Mouse (Mus musculus) MEL (cell line): Measurements from ENCODE around the gene Fxyd7. TPM values are rescaled to one million over a fixed set of nuclear protein-coding genes. Genes with fewer than 3 reads are reported as not detected.

ENCODE experiments used
- DNase-seq: peaks from one replicate; pipeline ENCODE4 v3.0.0; 2011; ENCODE audit warnings: low read depth, low spot score
- H3K27ac ChIP-seq: 2 replicates; pipeline ENCODE4 v1.5.1; 2012; ENCODE audit warnings: low read depth, mild to moderate bottlenecking, control low read depth, low read length, moderate library complexity; ENCODE audit not compliant: control insufficient read depth
- H3K27me3 ChIP-seq, 2 experiments: fragments of 150-350 bp in 1 of 2; sonication (generic) in 1 of 2; 2 replicates each; pipeline ENCODE4 v1.6.1; 2012; ENCODE audit warnings: low read length in 2 of 2, mild to moderate bottlenecking in 2 of 2, improper control_type of control experiment in 1 of 2, moderate library complexity in 1 of 2; ENCODE audit not compliant: insufficient read depth in 2 of 2, control insufficient read depth in 1 of 2
- H3K36me3 ChIP-seq, 2 experiments: 2 replicates each; pipeline ENCODE4 v1.6.1; 2012 to 2014; ENCODE audit warnings: low read length in 2 of 2, improper control_type of control experiment in 1 of 2, inconsistent platforms in 1 of 2, mild to moderate bottlenecking in 1 of 2; ENCODE audit not compliant: insufficient read depth in 2 of 2, control insufficient read depth in 1 of 2
- H3K4me1 ChIP-seq, 2 experiments: fragments of 150-350 bp in 1 of 2; sonication (generic) in 1 of 2; 2 replicates each; pipeline ENCODE4 v1.6.1; 2012; ENCODE audit warnings: low read length in 2 of 2, improper control_type of control experiment in 1 of 2, mild to moderate bottlenecking in 1 of 2; ENCODE audit not compliant: insufficient read depth in 2 of 2, control insufficient read depth in 1 of 2
- H3K4me3 ChIP-seq, 2 experiments: fragments of 150-350 bp in 1 of 2; sonication (generic) in 1 of 2; 2 replicates each; pipeline ENCODE4 v1.5.1; 2012; ENCODE audit warnings: low read depth in 2 of 2, low read length in 2 of 2, mild to moderate bottlenecking in 2 of 2, moderate library complexity in 2 of 2, control low read depth in 1 of 2, improper control_type of control experiment in 1 of 2; ENCODE audit not compliant: control insufficient read depth in 1 of 2, insufficient read depth in 1 of 2
- H3K79me2 ChIP-seq: 2 replicates; pipeline ENCODE4 v1.6.1; 2012; ENCODE audit warnings: mild to moderate bottlenecking, low read length, moderate library complexity; ENCODE audit not compliant: control insufficient read depth, poor library complexity, insufficient read depth
- H3K9ac ChIP-seq: 2 replicates; pipeline ENCODE4 v1.6.1; 2012; ENCODE audit warnings: low read depth, mild to moderate bottlenecking, control low read depth, low read length, moderate library complexity; ENCODE audit not compliant: control insufficient read depth, poor library complexity, severe bottlenecking
- H3K9me3 ChIP-seq: fragments of 150-350 bp; sonication (generic); replicated peaks from 2 replicates; pipeline ENCODE4 v1.6.1; 2012; ENCODE audit warnings: mild to moderate bottlenecking, low read length, improper control_type of control experiment, moderate library complexity; ENCODE audit not compliant: insufficient read depth
- E2F4 ChIP-seq: IDR thresholded peaks from 2 replicates; pipeline ENCODE4 v1.6.1; 2011; ENCODE audit warnings: low read depth, low read length, improper control_type of control experiment, borderline replicate concordance
- ELF1 ChIP-seq: IDR thresholded peaks from 2 replicates; pipeline ENCODE4 v1.6.1; 2014; ENCODE audit warnings: low read depth, mild to moderate bottlenecking, inconsistent platforms, low read length, improper control_type of control experiment, moderate library complexity
- EP300 ChIP-seq, 2 experiments: IDR thresholded peaks; 2 replicates each; pipeline ENCODE4 v1.6.1; 2011; ENCODE audit warnings: improper control_type of control experiment in 2 of 2, low read length in 2 of 2, low read depth in 1 of 2, mild to moderate bottlenecking in 1 of 2
- GATA1 ChIP-seq: IDR thresholded peaks from 2 replicates; pipeline ENCODE4 v1.6.1; 2011; ENCODE audit warnings: low read depth, low read length, improper control_type of control experiment
- KAT2A ChIP-seq: conservative IDR thresholded peaks from 2 replicates; pipeline ENCODE4 v1.6.1; 2012; ENCODE audit warnings: low read depth, low read length, improper control_type of control experiment, inconsistent platforms
- MAFK ChIP-seq: IDR thresholded peaks from 2 replicates; pipeline ENCODE4 v1.6.1; 2011; ENCODE audit warnings: low read depth, mild to moderate bottlenecking, low read length, improper control_type of control experiment, borderline replicate concordance
- MEF2A ChIP-seq: IDR thresholded peaks from 2 replicates; pipeline ENCODE4 v1.6.1; 2014; ENCODE audit warnings: low read depth, mild to moderate bottlenecking, inconsistent platforms, low read length, improper control_type of control experiment; ENCODE audit not compliant: poor library complexity, insufficient replicate concordance, severe bottlenecking; ENCODE audit errors: extremely low read depth
- MXI1 ChIP-seq: IDR thresholded peaks from 2 replicates; pipeline ENCODE4 v1.6.1; 2011; ENCODE audit warnings: mild to moderate bottlenecking, low read depth, low read length, improper control_type of control experiment
- NELFE ChIP-seq: IDR thresholded peaks from 2 replicates; pipeline ENCODE4 v1.6.1; 2011; ENCODE audit warnings: low read depth, low read length, improper control_type of control experiment
- POLR2AphosphoS2 ChIP-seq: IDR thresholded peaks from 2 replicates; pipeline ENCODE4 v1.6.1; 2011; ENCODE audit warnings: low read length, improper control_type of control experiment
- RAD21 ChIP-seq: IDR thresholded peaks from 2 replicates; pipeline ENCODE4 v1.6.1; 2011; ENCODE audit warnings: mild to moderate bottlenecking, low read depth, low read length, improper control_type of control experiment
- RCOR1 ChIP-seq: IDR thresholded peaks from 2 replicates; pipeline ENCODE4 v1.6.1; 2012; ENCODE audit warnings: low read depth, mild to moderate bottlenecking, inconsistent platforms, low read length, improper control_type of control experiment
- SMC3 ChIP-seq: IDR thresholded peaks from 2 replicates; pipeline ENCODE4 v1.6.1; 2011; ENCODE audit warnings: low read depth, low read length, improper control_type of control experiment
- TCF12 ChIP-seq: IDR thresholded peaks from 2 replicates; pipeline ENCODE4 v1.6.1; 2014; ENCODE audit warnings: low read depth, mild to moderate bottlenecking, inconsistent platforms, low read length, improper control_type of control experiment, moderate library complexity
- UBTF ChIP-seq: IDR thresholded peaks from 2 replicates; pipeline ENCODE4 v1.6.1; 2012; ENCODE audit warnings: low read depth, mild to moderate bottlenecking, inconsistent platforms, low read length, improper control_type of control experiment, moderate library complexity, borderline replicate concordance; ENCODE audit not compliant: insufficient read depth
- USF1 ChIP-seq: IDR thresholded peaks from 2 replicates; pipeline ENCODE4 v1.6.1; 2014; ENCODE audit warnings: low read depth, mild to moderate bottlenecking, inconsistent platforms, low read length, improper control_type of control experiment, moderate library complexity
- USF2 ChIP-seq, 2 experiments: IDR thresholded peaks; 2 replicates each; pipeline ENCODE4 v1.6.1; 2011 to 2012; ENCODE audit warnings: improper control_type of control experiment in 2 of 2, low read length in 2 of 2, borderline replicate concordance in 1 of 2, inconsistent platforms in 1 of 2, low read depth in 1 of 2, mild to moderate bottlenecking in 1 of 2; ENCODE audit not compliant: insufficient read depth in 1 of 2
- ZKSCAN1 ChIP-seq: IDR thresholded peaks from 2 replicates; pipeline ENCODE4 v1.6.1; 2012; ENCODE audit warnings: low read depth, mild to moderate bottlenecking, inconsistent platforms, low read length, improper control_type of control experiment, moderate library complexity
- polyA plus RNA-seq, 2 experiments: library from polyadenylated mRNA; stranded (reverse) in 1 of 2; unstranded in 1 of 2; fragments of >175 nt in 1 of 2; fragments of >200 nt in 1 of 2; gene quantifications; 2 replicates each; pipeline versions ENCODE4 v1.2.1 to v1.2.4; 2012; ENCODE audit warnings: low replicate concordance in 2 of 2, low read depth in 1 of 2; ENCODE audit not compliant: insufficient read length in 2 of 2, insufficient read depth in 1 of 2, missing spikeins in 1 of 2
- total RNA-seq: library from RNA; depleted of rRNA; stranded (reverse); fragments of 300-350 nt; gene quantifications from 2 replicates; pipeline ENCODE4 v1.2.3, GENCODE M21; 2012

Gene Fxyd7
- total and polyA plus RNA-seq, 3 experiments = 0.11 TPM; not detected in 2

DNA sequence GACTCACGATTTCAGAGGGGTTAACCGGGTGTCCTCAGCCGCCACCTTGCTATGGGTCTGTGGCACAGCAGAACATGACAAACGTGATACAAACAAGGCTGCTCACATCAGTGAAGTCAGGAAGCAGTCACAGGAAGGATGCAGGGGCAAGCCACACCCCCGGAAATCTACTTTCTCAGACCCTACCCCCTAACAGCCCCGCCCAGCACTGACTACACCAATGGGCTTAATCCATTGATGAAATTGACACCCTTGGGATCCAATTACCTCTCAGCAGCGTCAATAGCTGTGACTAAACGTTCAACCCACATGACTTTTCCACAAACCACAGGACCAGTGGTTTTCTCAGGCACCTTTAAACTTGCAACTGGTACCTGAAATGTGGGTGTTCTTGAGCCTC lies 22.7 kb downstream of the Fxyd7 start:
- Histone ChIP-seq H3K4me3 (no peak overlapping the region), H3K4me1 (peaks cover 0 to 4% of the 10 kb centered on the region in 2 experiments; a peak in 2 of 4 replicates), H3K36me3 (no peaks in the 10 kb centered on the region), H3K27ac (no peak overlapping the region), H3K9me3 (no peaks in the 10 kb centered on the region), H3K27me3 (no peaks in the 10 kb centered on the region; a peak in 2 of 4 replicates), H3K79me2 (no peaks in the 10 kb centered on the region), H3K9ac (no peak overlapping the region)
- no peak for TF ChIP-seq NELFE
- DNase-seq = peak; percentile 20

DNA sequence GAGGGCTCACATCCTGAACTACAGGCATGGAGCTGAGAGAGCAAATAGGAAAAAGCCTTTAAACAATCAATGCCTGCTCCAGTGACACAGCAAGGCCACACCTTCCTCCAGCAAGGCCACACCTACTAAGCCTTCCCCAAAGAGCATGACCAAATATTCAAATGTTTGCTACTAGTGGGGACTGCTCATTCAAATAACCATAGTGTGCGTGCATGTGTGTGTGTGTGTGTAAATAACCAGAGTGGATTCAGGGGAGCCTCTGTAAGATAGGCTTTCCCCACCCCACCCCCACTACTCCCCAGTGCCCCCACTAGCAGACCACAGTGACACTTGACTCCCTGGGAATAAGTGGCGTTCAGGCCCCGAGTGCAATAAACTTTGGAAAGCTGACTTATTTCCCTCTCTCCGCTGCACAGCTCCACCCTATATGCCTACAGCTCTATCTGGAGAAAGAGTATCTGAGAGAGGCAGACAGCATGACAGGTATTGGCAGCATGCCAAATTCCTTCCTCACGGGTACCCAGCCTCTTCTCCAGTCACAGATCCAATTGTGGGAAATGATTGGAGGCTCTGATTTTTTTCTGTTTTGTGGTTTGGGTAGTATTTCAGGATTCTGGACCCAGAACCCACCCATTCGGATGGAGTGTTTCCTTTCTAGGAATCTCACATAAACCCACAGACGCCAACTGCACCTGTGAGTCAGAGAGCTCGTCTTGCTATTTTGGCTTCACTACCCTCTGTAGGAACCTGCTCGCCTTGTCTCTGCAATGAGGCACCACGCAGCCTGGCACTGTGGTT lies 34.0 kb downstream of the Fxyd7 start:
- TF ChIP-seq UBTF (no peak), RCOR1 (peak; percentile 85), GATA1 (peak; percentile 41), MXI1 (0 out of 2 replicates have a peak, but pooled peaks have one; percentile 17), ELF1 (no peak), MAFK (no peak), SMC3 (no peak), RAD21 (no peak), EP300 (IDR thresholded peaks at IDR 0.05; ENCODE audit: low read depth in 1 of 2, low read length in 2 of 2) (peak; percentile 48 to 64), NELFE (no peak), TCF12 (0 out of 2 replicates have a peak, but pooled peaks have one; percentile 27), KAT2A (no peak), MEF2A (no peak)
- Histone ChIP-seq H3K27ac (no peak overlapping the region), H3K79me2 (no peaks in the 10 kb centered on the region), H3K4me3 (no peak overlapping the region), H3K9ac (no peak overlapping the region), H3K27me3 (no peaks in the 10 kb centered on the region; a peak in 1 of 4 replicates), H3K9me3 (no peaks in the 10 kb centered on the region), H3K36me3 (no peaks in the 10 kb centered on the region; a peak in 1 of 4 replicates), H3K4me1 (peaks cover 0 to 7% of the 10 kb centered on the region in 2 experiments; a peak in 2 of 4 replicates)
- DNase-seq = peak; percentile 73

DNA sequence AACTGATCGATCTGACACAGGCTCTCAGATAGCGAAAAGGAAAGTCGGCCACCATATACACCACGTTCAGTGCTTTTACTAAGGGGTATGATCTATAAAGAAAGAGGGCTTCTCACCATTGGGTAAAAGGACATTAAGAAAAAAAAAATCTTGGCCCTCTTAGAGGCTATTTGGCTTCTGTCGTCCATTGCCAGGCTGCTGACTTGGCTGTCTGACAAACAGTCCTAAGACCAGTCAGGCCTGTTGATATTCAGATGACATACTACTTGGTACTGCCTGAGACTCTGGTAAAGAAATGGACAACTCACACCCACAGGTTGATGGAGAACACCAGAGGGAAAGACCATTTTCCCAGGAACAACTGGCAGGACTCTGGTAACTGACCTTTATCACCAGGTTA lies 38.3 kb downstream of the Fxyd7 start:
- no peak overlapping the region for H3K4me3 ChIP-seq
- H3K27ac ChIP-seq = no peak overlapping the region

More for the DNA sequence above, 38.3 kb downstream of the Fxyd7 start:
- no peak for TF ChIP-seq USF1
- TF ChIP-seq GATA1 = no peak
- no peak for TF ChIP-seq MEF2A
- TF ChIP-seq TCF12 = no peak
- TF ChIP-seq USF2 (IDR thresholded peaks at IDR 0.05; ENCODE audit: borderline replicate concordance in 1 of 2, insufficient read depth in 1 of 2, low read depth in 1 of 2, low read length in 2 of 2) = no peak
- TF ChIP-seq E2F4 = no peak
- TF ChIP-seq POLR2AphosphoS2 = no peak
- no peak for TF ChIP-seq ZKSCAN1
- Histone ChIP-seq H3K27me3 (no peaks in the 10 kb centered on the region), H3K36me3 (peaks cover 0 to 2% of the 10 kb centered on the region in 2 experiments; a peak in 1 of 4 replicates), H3K9ac (no peak overlapping the region), H3K79me2 (no peaks in the 10 kb centered on the region), H3K9me3 (no peaks in the 10 kb centered on the region), H3K4me1 (peaks cover 0 to 15% of the 10 kb centered on the region in 2 experiments; a peak in 2 of 4 replicates)
- DNase-seq = no peak
